Mouse (Mus musculus) heart, adult 2 months (tissue): ENCODE measurements around the gene Prn.

Source experiments
- CTCF ChIP-seq: fragments of 200-600 bp; IDR thresholded peaks from 2 replicates; pipeline ENCODE4 v1.8.1; 2022; ENCODE audit warnings: antibody characterized with exemption, mild to moderate bottlenecking, moderate library complexity
- EP300 ChIP-seq: fragments of 200-500 bp; IDR thresholded peaks from 2 replicates; pipeline ENCODE4 v1.6.1; 2011; ENCODE audit warnings: low read depth, low read length, control low read depth; ENCODE audit not compliant: insufficient read depth

DNA sequence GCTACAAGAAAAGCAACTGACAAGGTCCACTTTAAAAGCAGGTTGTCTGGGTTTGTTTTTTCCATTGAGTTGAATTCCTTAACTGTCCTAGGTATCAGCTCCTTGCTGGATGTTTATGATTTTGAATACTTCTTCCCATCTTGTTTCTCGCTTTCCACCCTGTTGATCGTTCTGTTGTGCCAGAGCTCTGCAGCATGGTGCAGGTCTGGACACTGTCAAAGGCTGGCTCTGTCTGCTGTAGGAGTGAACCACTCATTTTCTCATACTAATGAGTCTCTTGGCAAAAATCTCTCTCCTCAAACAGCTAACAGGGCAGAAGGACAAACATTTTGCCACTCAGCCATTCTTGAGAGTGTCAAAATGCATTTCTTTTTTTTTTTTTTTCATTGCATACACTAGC, 14.7 kb upstream of the Prn start:
- no peak for TF ChIP-seq EP300
- no peak for TF ChIP-seq CTCF
